Mouse (Mus musculus) neural tube, embryonic 13.5 days (tissue): ENCODE results near the gene C130032M10Rik. TPM values are rescaled to one million over a fixed set of nuclear protein-coding genes. Genes with fewer than 3 reads are reported as not detected.

Experiments used
- ATAC-seq: fragments of 200-750 bp; cut with Nextera tagmentation; 2 replicates; pipeline ENCODE4 v1.8.0; 2017; ENCODE audit warnings: low read depth, mild to moderate bottlenecking, moderate TSS enrichment, moderate library complexity
- H3K27ac ChIP-seq: fragments of 300-500 bp; sonication (generic); replicated peaks from 2 replicates; pipeline ENCODE4 v1.5.1; 2015; ENCODE audit warnings: moderate library complexity, mild to moderate bottlenecking, inconsistent platforms
- H3K27me3 ChIP-seq: fragments of 300-500 bp; sonication (generic); 2 replicates; pipeline ENCODE4 v1.6.1; 2015; ENCODE audit warnings: mild to moderate bottlenecking, inconsistent platforms
- H3K36me3 ChIP-seq: fragments of 300-500 bp; sonication (generic); 2 replicates; pipeline ENCODE4 v1.6.1; 2015; ENCODE audit warnings: mild to moderate bottlenecking, inconsistent platforms
- H3K4me1 ChIP-seq: fragments of 300-500 bp; sonication (generic); replicated peaks from 2 replicates; pipeline ENCODE4 v1.6.1; 2015; ENCODE audit warnings: inconsistent platforms
- H3K4me2 ChIP-seq: fragments of 300-500 bp; sonication (generic); 2 replicates; pipeline ENCODE4 v1.6.1; 2015; ENCODE audit warnings: inconsistent platforms, mild to moderate bottlenecking, moderate library complexity
- H3K4me3 ChIP-seq: fragments of 300-500 bp; sonication (generic); 2 replicates; pipeline ENCODE4 v1.5.1; 2015; ENCODE audit warnings: mild to moderate bottlenecking, inconsistent platforms
- H3K9ac ChIP-seq: fragments of 300-500 bp; sonication (generic); 2 replicates; pipeline ENCODE4 v1.6.1; 2015; ENCODE audit warnings: moderate library complexity, mild to moderate bottlenecking, inconsistent platforms
- H3K9me3 ChIP-seq: fragments of 300-500 bp; sonication (generic); 2 replicates; pipeline ENCODE4 v1.6.1; 2016; ENCODE audit warnings: inconsistent platforms
- WGBS: fragments of 180-500 bp; shearing (Covaris S2); methylation state at CpG from one replicate; pipeline ENCODE4 v1.1.7; 2015; 5-methylcytosine and 5-hydroxymethylcytosine counted together
- polyA plus RNA-seq: library from polyadenylated mRNA; unstranded; fragments of >200 nt; fragmentation: Nextera tagmentation; extraction: Ambion mirVana; gene quantifications from 2 replicates; pipeline ENCODE4 v1.2.1, GENCODE M21; 2015

C130032M10Rik gene
- 0.44 TPM in 1 of 2 replicates, not detected in the other for polyA plus RNA-seq

- no peak within 1 kb of the TSS for H3K4me3 ChIP-seq
- WGBS, result 81% methylated on average over 11 of the region's 11 CpGs
- no peak for ATAC-seq
- H3K4me2 ChIP-seq, result no peak within 1 kb of the TSS
- no peaks in the 10 kb centered on the region for H3K27me3 ChIP-seq
- no peaks in the 10 kb centered on the region for H3K4me1 ChIP-seq
- H3K9ac ChIP-seq, result no peak within 1 kb of the TSS
- H3K36me3 ChIP-seq, result peaks cover 29% of the 10 kb centered on the region
- H3K27ac ChIP-seq, result no peak within 1 kb of the TSS
- peaks cover 32% of the 10 kb centered on the region for H3K9me3 ChIP-seq
Observed at GRCm38 (mm10) chr9:114515364-114515763, at the start of gene C130032M10Rik. Gene C130032M10Rik (plus strand): TSS chr9:114515697.

GRCm38 (mm10) chr9:114466871-114467270, 48.6 kb upstream of the C130032M10Rik start:
- no peaks in the 10 kb centered on the region for H3K9me3 ChIP-seq
- ATAC-seq, result no peak
- H3K4me1 ChIP-seq, result no peaks in the 10 kb centered on the region
- H3K9ac ChIP-seq, result no peak overlapping the region
- peaks cover 39% of the 10 kb centered on the region for H3K36me3 ChIP-seq
- WGBS, result 75% methylated on average over 7 of the region's 7 CpGs
- no peak overlapping the region for H3K4me2 ChIP-seq
- H3K27me3 ChIP-seq, result no peaks in the 10 kb centered on the region
- H3K4me3 ChIP-seq, result no peak overlapping the region
- H3K27ac ChIP-seq, result no peak overlapping the region

- ATAC-seq, result no peak
- H3K9me3 ChIP-seq, result no peaks in the 10 kb centered on the region
- 90% methylated on average over 5 of the region's 5 CpGs for WGBS
- H3K36me3 ChIP-seq, result peaks cover 32% of the 10 kb centered on the region
- H3K4me2 ChIP-seq, result no peak overlapping the region
- H3K27me3 ChIP-seq, result no peaks in the 10 kb centered on the region
- H3K9ac ChIP-seq, result no peak overlapping the region
- H3K4me1 ChIP-seq, result no peaks in the 10 kb centered on the region
- H3K4me3 ChIP-seq, result no peak overlapping the region
- no peak overlapping the region for H3K27ac ChIP-seq
Observed at GRCm38 (mm10) chr9:114468217-114468616, 47.3 kb upstream of the C130032M10Rik start.

GRCm38 (mm10) chr9:114468701-114469100, 46.8 kb upstream of the C130032M10Rik start:
- no peak overlapping the region for H3K9ac ChIP-seq
- no peak for ATAC-seq
- WGBS, result 95% methylated on average over 4 of the region's 4 CpGs
- H3K4me1 ChIP-seq, result no peaks in the 10 kb centered on the region
- no peak overlapping the region for H3K4me3 ChIP-seq
- peaks cover 29% of the 10 kb centered on the region for H3K36me3 ChIP-seq
- H3K9me3 ChIP-seq, result no peaks in the 10 kb centered on the region
- no peak overlapping the region for H3K4me2 ChIP-seq
- H3K27me3 ChIP-seq, result no peaks in the 10 kb centered on the region
- H3K27ac ChIP-seq, result no peak overlapping the region

GRCm38 (mm10) chr9:114471892-114472291, 43.6 kb upstream of the C130032M10Rik start:
- Histone ChIP-seq H3K36me3 (peaks cover 7% of the 10 kb centered on the region; the same call in 1 of the 2 replicates), H3K4me3 (no peak overlapping the region), H3K4me1 (no peaks in the 10 kb centered on the region), H3K4me2 (no peak overlapping the region), H3K9me3 (no peaks in the 10 kb centered on the region), H3K27ac (no peak overlapping the region), H3K9ac (no peak overlapping the region), H3K27me3 (no peaks in the 10 kb centered on the region)
- WGBS, result 81% methylated on average over 7 of the region's 7 CpGs
- ATAC-seq, result no peak

GRCm38 (mm10) chr9:114477019-114477418, 38.5 kb upstream of the C130032M10Rik start:
- no peak overlapping the region for H3K4me3 ChIP-seq
- no peak overlapping the region for H3K27ac ChIP-seq
- H3K4me1 ChIP-seq, result no peaks in the 10 kb centered on the region
- no peak overlapping the region for H3K9ac ChIP-seq
- H3K4me2 ChIP-seq, result no peak overlapping the region
- H3K27me3 ChIP-seq, result no peaks in the 10 kb centered on the region
- H3K9me3 ChIP-seq, result no peaks in the 10 kb centered on the region
- no peak for ATAC-seq
- WGBS, result 94% methylated on average over 9 of the region's 9 CpGs
- no peaks in the 10 kb centered on the region for H3K36me3 ChIP-seq

GRCm38 (mm10) chr9:114480940-114481339, 34.6 kb upstream of the C130032M10Rik start:
- WGBS, result 83% methylated on average over 3 of the region's 3 CpGs
- H3K27ac ChIP-seq, result no peak overlapping the region
- no peaks in the 10 kb centered on the region for H3K9me3 ChIP-seq
- H3K27me3 ChIP-seq, result no peaks in the 10 kb centered on the region
- no peak overlapping the region for H3K9ac ChIP-seq
- H3K4me1 ChIP-seq, result no peaks in the 10 kb centered on the region
- no peak overlapping the region for H3K4me3 ChIP-seq
- no peak overlapping the region for H3K4me2 ChIP-seq
- no peaks in the 10 kb centered on the region for H3K36me3 ChIP-seq
- ATAC-seq, result no peak

- WGBS, result 85% methylated on average over 5 of the region's 5 CpGs
- no peak overlapping the region for H3K4me2 ChIP-seq
- no peaks in the 10 kb centered on the region for H3K27me3 ChIP-seq
- H3K9me3 ChIP-seq, result no peaks in the 10 kb centered on the region
- no peaks in the 10 kb centered on the region for H3K36me3 ChIP-seq
- H3K4me1 ChIP-seq, result no peaks in the 10 kb centered on the region
- H3K27ac ChIP-seq, result no peak overlapping the region
- no peak overlapping the region for H3K4me3 ChIP-seq
- no peak for ATAC-seq
- no peak overlapping the region for H3K9ac ChIP-seq
Observed at GRCm38 (mm10) chr9:114484771-114485170, 30.7 kb upstream of the C130032M10Rik start.

- Histone ChIP-seq H3K9ac (no peak overlapping the region), H3K27ac (no peak overlapping the region), H3K9me3 (no peaks in the 10 kb centered on the region), H3K4me3 (no peak overlapping the region), H3K4me1 (no peaks in the 10 kb centered on the region), H3K36me3 (no peaks in the 10 kb centered on the region), H3K4me2 (no peak overlapping the region), H3K27me3 (no peaks in the 10 kb centered on the region)
- ATAC-seq, result no peak
- 84% methylated on average over 4 of the region's 4 CpGs for WGBS
Observed at GRCm38 (mm10) chr9:114486808-114487207, 28.7 kb upstream of the C130032M10Rik start.

GRCm38 (mm10) chr9:114487481-114488258, 27.8 kb upstream of the C130032M10Rik start:
- Histone ChIP-seq H3K4me3 (no peak overlapping the region), H3K9ac (no peak overlapping the region), H3K4me1 (no peaks in the 10 kb centered on the region), H3K27ac (no peak overlapping the region), H3K9me3 (no peaks in the 10 kb centered on the region), H3K27me3 (no peaks in the 10 kb centered on the region), H3K4me2 (no peak overlapping the region), H3K36me3 (no peaks in the 10 kb centered on the region)
- ATAC-seq, result no peak
- 85% methylated on average over 23 of the region's 23 CpGs for WGBS

GRCm38 (mm10) chr9:114496469-114496868, 19.0 kb upstream of the C130032M10Rik start:
- Histone ChIP-seq H3K27ac (no peak overlapping the region), H3K4me2 (no peak overlapping the region), H3K9me3 (no peaks in the 10 kb centered on the region), H3K27me3 (no peaks in the 10 kb centered on the region), H3K9ac (no peak overlapping the region), H3K36me3 (no peaks in the 10 kb centered on the region), H3K4me3 (no peak overlapping the region), H3K4me1 (0 out of 2 replicates have a peak, but pooled peaks cover 3% of the 10 kb centered on the region)
- no peak for ATAC-seq
- WGBS, result 82% methylated on average over 7 of the region's 7 CpGs

GRCm38 (mm10) chr9:114498218-114498617, 17.3 kb upstream of the C130032M10Rik start:
- H3K9ac ChIP-seq, result 0 out of 2 replicates have a peak overlapping the region, but pooled peaks have one; percentile 2
- H3K4me3 ChIP-seq, result no peak overlapping the region
- H3K27ac ChIP-seq, result no peak overlapping the region
- 12% methylated on average over 11 of the region's 11 CpGs for WGBS
- no peaks in the 10 kb centered on the region for H3K27me3 ChIP-seq
- no peak for ATAC-seq
- H3K9me3 ChIP-seq, result no peaks in the 10 kb centered on the region
- peak overlapping the region; percentile 35 for H3K4me2 ChIP-seq
- H3K36me3 ChIP-seq, result no peaks in the 10 kb centered on the region
- 0 out of 2 replicates have a peak, but pooled peaks cover 3% of the 10 kb centered on the region for H3K4me1 ChIP-seq
